Mouse (Mus musculus): ENCODE data around the gene Dvl1.

- TF ChIP-seq POLR2A (IDR thresholded peaks at IDR 0.05; ENCODE audit: borderline replicate concordance, extremely low read depth, low read depth, low read length) = no peak
- TF ChIP-seq CTCF (IDR thresholded peaks at IDR 0.05; ENCODE audit: insufficient read depth, low read length) = no peak
Measured at GRCm38 (mm10) chr4:155847591-155848352, 570 bp downstream of the Dvl1 start.
